In genomic region chr8:34377154-34377553, GRCm38 (mm10) we compare ENCODE assay signal across 14 mouse cellular contexts.
DNase-seq lines count a peak whose midpoint lies in the region; ATAC-seq and TF ChIP-seq lines count a peak whose summit lies in the region.
"Had no signal": no experiment of that assay in that cellular context is flagged by ENCODE, and none has a peak within 500 bp of the region (broad histone marks: within the 10 kb centered on the region; RNA-seq: fewer than 3 reads in every experiment).

No protein-coding gene starts in this region.

- H3K9me3 ChIP-seq in forebrain, embryonic 12.5 days, result no peaks in the 10 kb centered on the region
- no peaks in the 10 kb centered on the region for H3K9me3 ChIP-seq in forebrain, embryonic 15.5 days
- no peaks in the 10 kb centered on the region for H3K9me3 ChIP-seq in hindbrain, embryonic 12.5 days (replicated peaks)
- H3K9me3 ChIP-seq: forebrain, embryonic 10.5 days; liver, embryonic 15.5 days had no signal

- no peak for TF ChIP-seq POLR2A in myocyte (IDR thresholded peaks at IDR 0.05; ENCODE audit: insufficient read length, low read depth)

- peaks cover 18% of the 10 kb centered on the region for H3K4me1 ChIP-seq in forebrain, embryonic 12.5 days
- H3K4me1 ChIP-seq in forebrain, embryonic 15.5 days, result peaks cover 18% of the 10 kb centered on the region
- H3K4me1 ChIP-seq in hindbrain, embryonic 12.5 days, result peaks cover 24% of the 10 kb centered on the region
- H3K4me1 ChIP-seq: liver, embryonic 15.5 days had no signal

- H3K27ac ChIP-seq in forebrain, embryonic 12.5 days, result no peak overlapping the region
- H3K27ac ChIP-seq in forebrain, embryonic 15.5 days (replicated peaks), result no peak overlapping the region
- H3K27ac ChIP-seq in hindbrain, embryonic 12.5 days, result peak overlapping the region; percentile 75
- H3K27ac ChIP-seq: forebrain, embryonic 10.5 days; gastrocnemius, adult 2 months; liver, embryonic 15.5 days had no signal

- H3K9ac ChIP-seq in forebrain, embryonic 12.5 days, result no peak overlapping the region
- H3K9ac ChIP-seq in forebrain, embryonic 15.5 days (replicated peaks), result no peak overlapping the region
- H3K9ac ChIP-seq in hindbrain, embryonic 12.5 days, result no peak overlapping the region
- H3K9ac ChIP-seq: liver, embryonic 15.5 days had no signal

- no peaks in the 10 kb centered on the region for H3K79me2 ChIP-seq in myocyte (ENCODE audit: control insufficient read depth, insufficient read depth)

- no peak overlapping the region for H3K4me3 ChIP-seq in forebrain, embryonic 12.5 days (replicated peaks)
- no peak overlapping the region for H3K4me3 ChIP-seq in forebrain, embryonic 15.5 days
- H3K4me3 ChIP-seq in hindbrain, embryonic 12.5 days, result no peak overlapping the region
- H3K4me3 ChIP-seq in myocyte, result no peak overlapping the region
- H3K4me3 ChIP-seq: forebrain, embryonic 10.5 days; gastrocnemius, adult 2 months; liver, embryonic 15.5 days had no signal

- no peak overlapping the region for H3K4me2 ChIP-seq in forebrain, embryonic 12.5 days
- no peak overlapping the region for H3K4me2 ChIP-seq in forebrain, embryonic 15.5 days (replicated peaks)
- H3K4me2 ChIP-seq in hindbrain, embryonic 12.5 days (replicated peaks), result no peak overlapping the region
- H3K4me2 ChIP-seq in myocyte (ENCODE audit: low read depth), result no peak overlapping the region
- H3K4me2 ChIP-seq: liver, embryonic 15.5 days had no signal

- peak; percentile 36; the same call in 1 of the 2 replicates for ATAC-seq in forebrain, embryonic 12.5 days (ENCODE audit: low FRiP score)
- no peak for ATAC-seq in forebrain, embryonic 15.5 days (replicated peaks)
- ATAC-seq in hindbrain, embryonic 12.5 days (ENCODE audit: low FRiP score), result peak; percentile 85
- ATAC-seq in activated CD4-positive, CD25-positive, alpha-beta regulatory T cell, adult 4 months, result no peak

- H3K27me3 ChIP-seq in forebrain, embryonic 12.5 days, result 0 out of 2 replicates have a peak, but pooled peaks cover 6% of the 10 kb centered on the region
- H3K27me3 ChIP-seq in forebrain, embryonic 15.5 days, result no peaks in the 10 kb centered on the region
- peaks cover 3% of the 10 kb centered on the region; the same call in 1 of the 2 replicates for H3K27me3 ChIP-seq in hindbrain, embryonic 12.5 days
- H3K27me3 ChIP-seq in myocyte (ENCODE audit: control insufficient read depth, insufficient read depth, insufficient read length), result no peaks in the 10 kb centered on the region
- H3K27me3 ChIP-seq: liver, embryonic 15.5 days had no signal

- WGBS in forebrain, embryonic 12.5 days, result 34% methylated on average over 3 of the region's 3 CpGs
- 52% methylated on average over 3 of the region's 3 CpGs for WGBS in forebrain, embryonic 15.5 days
- 16% methylated on average over 3 of the region's 3 CpGs for WGBS in hindbrain, embryonic 12.5 days

- no peaks in the 10 kb centered on the region for H3K36me3 ChIP-seq in forebrain, embryonic 12.5 days (replicated peaks)
- H3K36me3 ChIP-seq in forebrain, embryonic 15.5 days, result no peaks in the 10 kb centered on the region
- no peaks in the 10 kb centered on the region for H3K36me3 ChIP-seq in hindbrain, embryonic 12.5 days
- H3K36me3 ChIP-seq in myocyte (ENCODE audit: control insufficient read depth, insufficient read depth), result no peaks in the 10 kb centered on the region
- H3K36me3 ChIP-seq: forebrain, embryonic 10.5 days; liver, embryonic 15.5 days had no signal

- DNase-seq in 3T3-L1 (ENCODE audit: low read depth, low spot score), result peak; percentile 16
- no peak for DNase-seq in cerebellum, postnatal 14 days
- no peak for DNase-seq in right cerebral cortex, postnatal 36 days (ENCODE audit: low spot score in 2 of 2)
- DNase-seq: cerebellum, adult 18-20 months; gastrocnemius, adult 2 months; kidney, postnatal 36 days; lung, postnatal 4 days had no signal

- no peak overlapping the region for H3ac ChIP-seq in myocyte (ENCODE audit: control insufficient read depth, insufficient read length)

TF ChIP-seq in myocyte, 11 proteins besides CTCF, POLR2A, EP300 and RAD21:
- TF ChIP-seq REST (IDR thresholded peaks at IDR 0.05; ENCODE audit: insufficient read depth, insufficient read length) (no peak), TCF12 (IDR thresholded peaks at IDR 0.05; ENCODE audit: insufficient read depth, poor library complexity, severe bottlenecking) (peak; percentile 61), MYOD1 (IDR thresholded peaks at IDR 0.05; ENCODE audit: control insufficient read depth in 1 of 3, insufficient read length in 2 of 3, low read depth in 2 of 3) (peak; percentile 56 to 98 (median 95)), MYOG (IDR thresholded peaks at IDR 0.05; ENCODE audit: control insufficient read depth in 1 of 3, insufficient read depth in 1 of 3, insufficient read length in 2 of 3, low read depth in 2 of 3) (peak in 1 of 3 experiments; percentile 23), USF1 (IDR thresholded peaks at IDR 0.05; ENCODE audit: low read depth) (no peak), TCF3 (IDR thresholded peaks at IDR 0.05; ENCODE audit: insufficient read length, low read depth) (peak; percentile 70)

Comparison
In these comparisons a context has a peak if more than half of its experiments do, and no peak if none do; other contexts are left out.
1. ATAC-seq: peak in forebrain, embryonic 12.5 days (single experiment) and hindbrain, embryonic 12.5 days (single experiment); none in forebrain, embryonic 15.5 days (single experiment) and activated CD4-positive, CD25-positive, alpha-beta regulatory T cell, adult 4 months (single experiment).